19 mouse cellular contexts compared by ENCODE assay signal in genomic region chr11:21644231-21644630, GRCm38 (mm10).
DNase-seq lines count a peak whose midpoint lies in the region; ATAC-seq lines count a peak whose summit lies in the region.
"Had no signal": no experiment of that assay in that cellular context is flagged by ENCODE, and none has a peak within 500 bp of the region (broad histone marks: within the 10 kb centered on the region; RNA-seq: fewer than 3 reads in every experiment).

No protein-coding gene starts in this region.

- H3K4me2 ChIP-seq in embryonic facial prominence, embryonic 14.5 days (ENCODE audit: low read depth, low read length) = no peak overlapping the region
- no peak overlapping the region for H3K4me2 ChIP-seq in heart, embryonic 14.5 days (ENCODE audit: low read length)
- H3K4me2 ChIP-seq: forebrain, embryonic 15.5 days; hindbrain, embryonic 13.5 days had no signal

- no peak overlapping the region for H3K4me3 ChIP-seq in embryonic facial prominence, embryonic 14.5 days (ENCODE audit: low read depth, low read length)
- H3K4me3 ChIP-seq in embryonic facial prominence, embryonic 10.5 days = no peak overlapping the region
- H3K4me3 ChIP-seq in heart, embryonic 14.5 days (ENCODE audit: control insufficient read depth in 1 of 2, insufficient read depth in 1 of 2, low read depth in 1 of 2, low read length in 2 of 2) = no peak overlapping the region
- peak overlapping the region; percentile 42 for H3K4me3 ChIP-seq in megakaryocyte, embryonic 14.5 days (replicated peaks)
- H3K4me3 ChIP-seq: forebrain, embryonic 15.5 days; hindbrain, embryonic 13.5 days had no signal

- no peaks in the 10 kb centered on the region for H3K9me3 ChIP-seq in embryonic facial prominence, embryonic 14.5 days (ENCODE audit: control insufficient read depth, low read length)
- no peaks in the 10 kb centered on the region for H3K9me3 ChIP-seq in embryonic facial prominence, embryonic 10.5 days
- no peaks in the 10 kb centered on the region for H3K9me3 ChIP-seq in heart, embryonic 14.5 days (ENCODE audit: control insufficient read depth, low read length)
- no peaks in the 10 kb centered on the region for H3K9me3 ChIP-seq in megakaryocyte, embryonic 14.5 days
- H3K9me3 ChIP-seq: forebrain, embryonic 15.5 days; G1E; hindbrain, embryonic 13.5 days had no signal

- ATAC-seq in embryonic facial prominence, embryonic 14.5 days (ENCODE audit: low read depth) = peak; percentile 41; the same call in 1 of the 2 replicates
- ATAC-seq in heart, embryonic 14.5 days (ENCODE audit: insufficient number of reproducible peaks, insufficient read depth, low FRiP score, low read depth) = no peak
- ATAC-seq in megakaryocyte, adult 5-6 weeks (ENCODE audit: poor library complexity, severe bottlenecking) = no peak
- ATAC-seq: forebrain, embryonic 15.5 days; hindbrain, postnatal 0 days had no signal

- no peak overlapping the region for H3K9ac ChIP-seq in embryonic facial prominence, embryonic 14.5 days (ENCODE audit: low read depth, low read length)
- no peak overlapping the region for H3K9ac ChIP-seq in heart, embryonic 14.5 days (ENCODE audit: low read length)
- H3K9ac ChIP-seq: forebrain, embryonic 15.5 days; hindbrain, embryonic 13.5 days had no signal

- no peak overlapping the region for H3K27ac ChIP-seq in embryonic facial prominence, embryonic 14.5 days (replicated peaks; ENCODE audit: low read depth, low read length)
- H3K27ac ChIP-seq in embryonic facial prominence, embryonic 10.5 days (replicated peaks) = no peak overlapping the region
- peak overlapping the region; percentile 26 to 69; a peak in 3 of 4 replicates for H3K27ac ChIP-seq in heart, embryonic 14.5 days (replicated peaks in 1 of 2; ENCODE audit: control insufficient read depth in 1 of 2, insufficient read depth in 1 of 2, low read depth in 2 of 2, low read length in 2 of 2)
- H3K27ac ChIP-seq: forebrain, embryonic 15.5 days; hindbrain, embryonic 13.5 days; hindbrain, postnatal 0 days had no signal

- no peaks in the 10 kb centered on the region for H3K27me3 ChIP-seq in embryonic facial prominence, embryonic 14.5 days (replicated peaks; ENCODE audit: control insufficient read depth, insufficient read depth, low read length)
- no peaks in the 10 kb centered on the region for H3K27me3 ChIP-seq in embryonic facial prominence, embryonic 10.5 days (replicated peaks; ENCODE audit: low read depth, poor library complexity, severe bottlenecking)
- no peaks in the 10 kb centered on the region for H3K27me3 ChIP-seq in heart, embryonic 14.5 days (ENCODE audit: control insufficient read depth, insufficient read depth, low read length)
- H3K27me3 ChIP-seq in megakaryocyte, embryonic 14.5 days (replicated peaks) = no peaks in the 10 kb centered on the region
- H3K27me3 ChIP-seq: forebrain, embryonic 15.5 days; hindbrain, embryonic 13.5 days had no signal

- no peaks in the 10 kb centered on the region for H3K4me1 ChIP-seq in embryonic facial prominence, embryonic 14.5 days (ENCODE audit: control insufficient read depth, insufficient read depth, low read length)
- no peaks in the 10 kb centered on the region for H3K4me1 ChIP-seq in embryonic facial prominence, embryonic 10.5 days
- H3K4me1 ChIP-seq in heart, embryonic 14.5 days (ENCODE audit: control insufficient read depth in 2 of 2, insufficient read depth in 2 of 2, low read length in 2 of 2) = peaks cover 5 to 15% of the 10 kb centered on the region in 2 experiments; a peak in 3 of 4 replicates
- H3K4me1 ChIP-seq in megakaryocyte, embryonic 14.5 days = peaks cover 6% of the 10 kb centered on the region
- H3K4me1 ChIP-seq: forebrain, embryonic 15.5 days; hindbrain, embryonic 13.5 days had no signal

- peak; percentile 26 for DNase-seq in embryonic facial prominence, embryonic 14.5 days (ENCODE audit: low spot score)
- DNase-seq in embryonic facial prominence, embryonic 10.5 days (ENCODE audit: low spot score) = no peak
- no peak for DNase-seq in heart, postnatal 36 days
- no peak for DNase-seq in left cerebral cortex, postnatal 10 days (ENCODE audit: extremely low spot score in 1 of 2, low spot score in 2 of 2)
- DNase-seq: adrenal gland, adult 8-10 months; adrenal gland, postnatal 36 days; cerebellum, adult 2 months; cerebellum, postnatal 10 days; gastrocnemius, postnatal 36 days; heart, adult 11 months; kidney, adult 11 months; kidney, adult 9 months had no signal

- no peaks in the 10 kb centered on the region for H3K36me3 ChIP-seq in embryonic facial prominence, embryonic 14.5 days (ENCODE audit: control insufficient read depth, insufficient read depth, low read length)
- H3K36me3 ChIP-seq in embryonic facial prominence, embryonic 10.5 days (replicated peaks) = no peaks in the 10 kb centered on the region
- H3K36me3 ChIP-seq in heart, embryonic 14.5 days (ENCODE audit: control insufficient read depth, insufficient read depth, low read length) = no peaks in the 10 kb centered on the region
- H3K36me3 ChIP-seq in megakaryocyte, embryonic 14.5 days (replicated peaks; ENCODE audit: low read length) = no peaks in the 10 kb centered on the region
- H3K36me3 ChIP-seq: forebrain, embryonic 15.5 days; G1E; hindbrain, embryonic 13.5 days had no signal

- 60% methylated on average over 4 of the region's 4 CpGs for WGBS in embryonic facial prominence, embryonic 14.5 days
- 74% methylated on average over 4 of the region's 4 CpGs for WGBS in embryonic facial prominence, embryonic 10.5 days
- WGBS in heart, embryonic 14.5 days = 30% methylated on average over 4 of the region's 4 CpGs

- intact Hi-C loops in heart, postnatal 36 days (cut with DNase I) = loop anchor here (10.0 kb wide), 1 partner anchor 561 kb away; no protein-coding TSS in a partner anchor
- intact Hi-C loops in left cerebral cortex, postnatal 10 days (cut with DNase I) = no loop called here

Comparison
In these comparisons a context has a peak if more than half of its experiments do, and no peak if none do; other contexts are left out.
1. H3K27ac ChIP-seq: peak in heart, embryonic 14.5 days (2 of 2); none in embryonic facial prominence, embryonic 14.5 days (single experiment) and embryonic facial prominence, embryonic 10.5 days (single experiment).